Mouse (Mus musculus) R1 (cell line): ENCODE measurements around the gene Olfr221.
A peak's percentile ranks its signal among the peaks of the same experiment; 100 is the strongest.

ENCODE experiments used
- DNase-seq: peaks from one replicate; pipeline ENCODE4 v3.0.0-alpha.2; 2018; ENCODE audit warnings: low read depth, low spot score

The Olfr221 gene

DNA sequence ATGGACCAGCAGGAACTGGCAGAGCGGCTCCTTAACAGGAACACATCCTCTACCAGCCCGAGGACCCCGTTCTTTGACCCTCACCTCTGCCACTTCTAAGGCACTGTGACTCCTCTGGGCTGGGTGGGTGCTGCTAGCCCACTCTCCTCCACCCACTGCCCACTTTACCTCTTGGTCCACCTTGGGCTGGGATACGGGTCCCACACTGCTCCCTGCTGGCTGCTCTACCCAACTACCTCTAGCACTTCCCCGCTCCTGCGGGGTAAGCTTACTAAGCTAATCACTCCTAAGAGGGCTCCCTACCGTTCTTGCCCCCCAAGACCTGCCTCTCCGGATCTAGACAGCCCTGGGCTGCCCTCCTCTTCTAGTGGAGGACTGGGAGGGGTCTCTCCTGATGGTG, 36.0 kb downstream of the Olfr221 start:
- peak; percentile 68 for DNase-seq

DNA sequence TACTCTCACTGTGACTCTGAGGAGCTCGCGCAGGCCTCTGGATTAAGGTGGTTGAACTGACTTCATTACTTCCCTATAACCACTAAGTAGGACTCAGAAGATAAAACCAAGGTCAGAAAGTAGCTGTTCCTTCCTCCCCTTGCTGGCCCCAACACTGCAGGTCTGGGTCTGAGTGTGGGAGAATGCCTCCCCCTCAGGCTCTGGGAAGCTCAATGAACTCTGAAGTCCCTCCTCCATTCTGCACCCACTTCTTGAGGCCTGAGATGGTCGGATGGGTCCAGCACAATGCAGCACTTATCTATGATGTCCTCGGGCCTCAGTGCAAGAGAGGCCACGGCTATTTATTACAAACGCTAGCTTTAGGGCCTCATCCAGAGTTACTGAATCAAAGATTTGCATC, 36.6 kb downstream of the Olfr221 start:
- DNase-seq, result no peak

DNA sequence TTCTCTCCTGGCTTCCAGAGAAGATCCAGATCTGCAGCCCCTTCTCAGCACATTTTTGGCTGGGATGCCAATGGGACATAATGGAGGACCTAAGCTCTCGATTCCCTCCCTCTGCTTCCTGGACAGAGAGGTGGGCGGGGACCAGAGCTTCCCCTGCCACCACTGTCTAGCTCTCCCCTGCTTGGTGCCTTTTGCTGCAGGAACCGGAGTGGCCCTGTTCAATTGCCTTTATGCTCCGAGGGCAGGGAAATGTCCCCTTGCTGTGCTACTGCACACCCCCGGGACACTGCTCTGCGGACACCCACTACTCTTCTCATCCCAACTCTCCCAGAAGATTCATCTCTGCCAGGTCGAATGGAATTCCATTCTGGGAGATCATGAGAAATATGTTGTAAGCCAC, 37.1 kb downstream of the Olfr221 start:
- DNase-seq, result no peak

DNA sequence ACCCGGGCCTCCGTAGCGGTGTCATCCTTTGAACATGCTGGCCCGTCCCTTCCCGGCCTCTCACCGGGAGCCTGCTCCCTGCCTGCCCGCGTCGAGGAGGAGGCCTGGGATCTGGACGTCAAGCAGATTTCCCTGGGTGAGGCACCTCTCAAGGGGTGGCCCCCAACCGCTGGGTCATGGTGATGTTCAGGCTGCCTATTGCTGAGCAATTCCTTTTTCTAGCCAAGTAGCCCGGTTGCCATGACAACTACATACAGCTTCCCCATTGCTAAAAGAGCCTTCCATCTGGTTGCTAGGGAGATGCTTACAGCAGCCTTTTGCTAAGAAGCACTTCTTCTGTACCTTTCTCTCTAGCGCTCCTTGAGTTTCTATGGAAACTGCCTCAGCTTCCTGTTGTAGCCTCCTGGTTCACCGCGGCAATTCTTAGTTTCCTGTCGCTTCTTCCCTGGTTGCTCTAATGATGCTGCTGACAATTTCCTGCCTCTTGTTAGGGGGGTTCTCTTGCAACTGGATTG, 38.2 kb downstream of the Olfr221 start:
- peak; percentile 95 for DNase-seq

DNA sequence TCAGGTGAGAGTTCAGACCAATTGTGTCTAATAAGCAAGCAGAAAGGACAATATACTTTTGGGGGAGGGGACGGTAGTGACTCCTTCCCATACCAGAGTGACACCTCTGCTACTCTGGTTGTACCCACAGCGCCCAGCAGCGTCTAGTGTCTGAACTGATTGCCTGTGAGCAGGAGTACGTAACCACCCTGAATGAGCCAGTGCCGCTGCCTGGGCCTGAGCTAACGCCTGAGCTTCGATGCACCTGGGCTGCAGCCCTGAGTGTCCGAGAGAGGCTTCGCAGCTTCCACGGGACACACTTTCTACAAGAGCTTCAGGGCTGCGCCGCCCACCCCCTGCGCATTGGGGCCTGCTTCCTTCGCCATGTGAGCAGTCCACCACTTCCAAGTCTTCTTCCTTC, 44.8 kb downstream of the Olfr221 start:
- peak; percentile 46 for DNase-seq

DNA sequence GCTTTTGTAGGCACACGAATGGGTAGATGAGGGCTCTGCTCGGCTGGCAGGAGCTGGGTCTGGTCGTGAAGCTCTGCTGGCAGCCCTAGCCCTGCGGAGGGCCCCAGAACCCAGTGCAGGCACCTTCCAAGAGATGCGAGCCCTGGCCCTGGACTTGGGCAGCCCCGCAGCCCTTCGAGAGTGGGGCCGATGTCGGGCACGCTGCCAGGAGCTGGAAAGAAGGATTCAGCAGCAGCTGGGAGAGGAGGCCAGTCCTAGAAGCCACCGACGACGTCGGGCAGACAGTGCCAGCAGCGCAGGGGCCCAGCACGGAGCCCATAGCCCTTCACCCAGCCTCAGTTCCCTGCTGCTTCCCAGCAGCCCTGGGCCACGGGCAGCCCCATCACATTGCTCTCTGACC, 45.4 kb downstream of the Olfr221 start:
- DNase-seq, result no peak

DNA sequence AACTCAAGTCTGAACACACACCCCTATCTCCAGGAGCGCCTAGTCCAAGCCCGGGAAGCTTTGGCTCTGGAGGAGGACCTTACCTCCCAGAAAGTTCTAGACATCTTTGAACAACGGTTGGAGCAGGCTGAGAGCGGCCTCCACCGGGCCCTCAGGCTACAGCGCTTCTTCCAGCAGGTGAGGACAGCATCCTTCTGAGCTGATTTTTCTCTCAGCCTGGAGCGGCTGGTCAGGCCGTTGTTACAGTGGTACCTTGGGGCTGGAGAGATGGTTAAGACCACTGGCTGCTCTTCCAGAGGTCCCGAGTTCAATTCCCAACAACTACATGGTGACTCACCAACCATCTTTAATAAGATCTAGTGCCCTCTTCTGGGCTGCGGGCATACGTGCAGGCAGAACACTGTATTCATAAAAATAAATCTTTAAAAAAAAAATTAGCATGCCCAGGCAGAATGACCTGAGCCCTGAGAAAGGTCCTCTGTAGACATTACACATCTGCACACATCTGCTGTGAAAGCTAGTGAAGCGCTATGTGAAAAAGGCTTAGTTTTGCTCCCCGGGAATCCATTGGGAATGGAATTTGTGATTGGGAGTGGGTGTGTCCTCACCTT, 45.9 kb downstream of the Olfr221 start:
- DNase-seq, result peak; percentile 59

DNA sequence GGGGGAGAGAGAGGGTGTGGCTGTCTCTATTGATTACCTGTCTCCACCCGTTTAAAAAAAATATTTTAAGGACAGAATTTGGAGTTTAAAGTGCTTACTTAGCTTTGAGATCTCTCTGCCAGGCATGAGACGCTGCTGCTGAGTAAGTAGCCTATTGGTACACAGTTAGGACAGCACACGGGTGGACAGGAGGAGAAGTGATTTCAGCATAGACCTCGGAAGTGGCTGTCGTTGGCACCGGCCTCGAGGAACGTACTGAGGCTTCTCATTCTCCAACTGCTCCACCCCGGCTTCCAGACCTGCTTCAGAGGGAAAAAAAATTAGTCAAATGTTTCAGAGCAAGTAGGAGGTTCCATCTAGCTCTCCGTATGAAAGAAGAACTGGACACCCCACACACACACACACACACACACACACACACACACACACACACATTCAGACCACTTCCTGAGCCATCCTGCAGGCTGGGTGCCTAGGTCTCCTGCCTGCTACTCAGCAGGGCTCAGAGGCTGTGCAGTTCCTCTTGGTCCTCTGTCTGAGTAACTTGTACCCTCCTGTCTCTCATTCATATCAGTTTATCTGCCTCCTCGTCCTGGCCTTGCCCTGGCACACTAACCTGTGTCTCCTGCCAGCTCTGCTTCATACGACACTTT, 46.9 kb downstream of the Olfr221 start:
- DNase-seq, result no peak

DNA sequence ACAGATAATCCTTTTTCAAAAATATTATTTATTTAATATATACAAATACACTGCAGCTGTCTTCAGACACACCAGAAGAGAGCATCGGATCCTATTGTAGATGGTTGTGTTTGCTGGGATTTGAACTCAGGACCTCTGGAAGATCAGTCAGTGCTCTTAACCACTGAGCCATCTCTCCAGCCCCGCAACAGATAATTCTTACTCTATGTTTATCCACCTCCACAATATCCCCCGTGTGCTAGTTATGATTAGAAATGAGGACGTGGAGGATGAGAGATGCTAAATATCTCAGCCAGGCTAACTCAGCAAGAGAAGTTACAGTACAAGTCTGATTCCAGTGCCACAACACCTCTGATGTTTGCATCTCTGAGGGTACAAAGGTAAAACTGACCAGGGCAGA, 47.8 kb downstream of the Olfr221 start:
- DNase-seq, result no peak

DNA sequence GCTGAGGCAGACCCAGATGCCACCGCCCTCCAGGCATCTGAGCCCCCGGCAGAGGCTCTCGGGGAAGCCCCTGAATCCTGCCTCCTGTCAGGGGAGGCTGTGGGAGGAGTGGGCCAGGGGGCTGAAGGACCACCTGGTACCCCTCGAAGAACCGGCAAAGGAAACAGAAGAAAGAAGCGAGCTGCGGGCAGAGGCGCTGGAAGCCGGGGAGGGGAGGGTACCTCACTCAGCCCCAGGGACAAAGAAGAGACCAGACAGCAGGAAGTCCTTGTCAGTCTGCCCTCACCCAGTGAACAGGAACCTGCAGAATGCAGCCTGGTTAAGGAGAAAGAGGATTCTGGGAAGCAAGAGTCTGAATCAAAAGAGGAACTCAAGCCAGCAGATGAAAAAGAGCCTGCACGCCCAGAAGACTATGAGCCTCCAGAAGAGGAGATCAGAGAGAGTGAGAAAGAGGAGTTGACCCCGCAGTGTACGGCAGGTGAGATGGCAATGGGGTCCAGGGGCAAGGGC, 52.7 kb downstream of the Olfr221 start:
- peak; percentile 2 for DNase-seq

DNA sequence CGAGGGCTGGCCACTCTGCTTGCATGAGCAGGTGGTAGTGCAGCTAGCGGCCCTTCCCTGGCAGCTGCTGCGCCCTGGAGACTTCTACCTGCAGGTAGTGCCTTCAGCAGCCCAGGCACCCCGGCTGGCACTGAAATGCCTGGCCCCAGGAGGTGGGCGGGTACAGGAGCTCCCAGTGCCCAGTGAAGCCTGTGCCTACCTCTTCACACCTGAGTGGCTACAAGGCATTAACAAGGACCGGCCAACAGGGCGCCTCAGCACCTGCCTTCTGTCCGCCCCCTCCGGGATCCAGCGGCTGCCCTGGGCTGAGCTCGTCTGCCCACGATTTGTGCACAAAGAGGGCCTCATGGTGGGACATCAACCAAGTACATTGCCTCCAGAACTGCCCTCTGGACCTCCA, 53.5 kb downstream of the Olfr221 start:
- DNase-seq, result peak; percentile 3

DNA sequence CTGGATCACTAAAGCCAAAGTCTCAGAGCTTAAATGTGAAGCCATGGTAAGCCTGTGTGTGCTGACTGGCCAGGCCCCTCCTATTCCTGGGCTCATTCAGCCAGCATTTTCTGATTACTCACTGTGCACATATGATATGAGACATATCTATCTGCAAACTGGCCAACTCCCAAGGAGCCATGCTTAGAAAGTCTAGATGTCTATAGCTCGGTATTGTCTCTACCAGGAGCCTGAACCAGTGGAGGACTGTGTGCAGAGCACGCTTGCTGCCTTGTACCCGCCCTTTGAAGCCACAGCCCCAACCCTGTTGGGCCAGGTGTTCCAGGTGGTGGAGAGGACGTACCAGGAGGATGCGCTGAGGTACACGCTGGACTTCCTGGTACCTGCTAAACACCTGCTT, 55.1 kb downstream of the Olfr221 start:
- peak; percentile 0 for DNase-seq

DNA sequence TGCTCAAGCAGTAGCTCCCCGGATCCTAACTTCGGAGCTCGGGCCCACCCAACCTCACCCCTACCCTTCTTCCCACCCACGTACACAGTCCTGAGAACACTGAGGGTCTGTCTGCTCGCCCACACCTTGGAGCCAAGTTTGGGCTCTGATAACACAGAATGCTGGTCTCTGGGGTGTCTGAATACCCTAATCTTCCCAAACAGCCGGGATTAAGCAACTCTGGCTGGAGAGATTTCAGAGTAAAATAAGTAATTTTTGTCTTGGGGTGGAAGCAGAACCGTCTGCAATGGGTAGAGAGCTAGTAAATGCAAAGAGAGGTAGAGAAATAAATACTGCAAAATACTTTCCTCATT, 56.1 kb downstream of the Olfr221 start:
- no peak for DNase-seq

DNA sequence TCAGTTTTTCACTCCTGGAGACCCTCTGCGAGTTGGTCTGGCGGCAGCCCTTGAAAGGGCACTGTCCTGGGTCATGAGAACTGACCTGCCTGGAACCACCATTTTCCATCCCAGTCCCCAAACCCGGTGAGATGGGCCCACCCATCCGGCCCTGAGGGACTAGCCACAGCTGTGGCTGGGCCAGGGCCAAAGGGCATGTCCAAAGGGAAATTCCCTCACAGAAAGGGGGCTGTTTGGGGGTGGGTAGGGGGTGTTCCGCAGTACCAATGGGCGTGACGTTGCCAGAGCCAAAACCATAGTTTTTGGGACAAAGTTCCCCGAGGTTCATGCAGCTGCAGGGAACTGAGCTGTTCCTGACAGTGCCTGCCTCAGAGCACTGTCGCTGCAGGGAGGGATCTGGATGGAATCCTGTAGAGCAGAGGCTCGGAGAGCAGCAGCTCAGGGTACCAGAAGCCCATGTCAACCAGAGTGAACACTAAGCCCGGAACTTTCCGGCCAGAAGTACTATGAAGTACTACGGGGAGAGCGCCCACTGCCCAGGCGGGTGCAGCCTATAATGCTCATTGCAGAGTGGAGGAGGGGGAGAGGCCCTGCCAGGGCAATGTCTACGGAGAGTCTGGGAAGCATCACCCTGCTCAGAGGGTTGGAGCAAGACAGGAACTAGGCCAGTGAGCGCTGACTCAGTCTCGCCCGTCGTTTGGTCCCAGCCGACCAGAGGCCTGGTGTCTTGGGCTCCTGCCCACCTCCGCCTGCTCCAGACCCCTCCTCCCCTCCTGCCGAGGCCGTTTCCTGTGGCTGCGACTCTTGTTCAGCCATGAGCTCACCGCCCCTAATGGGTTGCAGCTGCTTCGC, 56.7 kb downstream of the Olfr221 start:
- peak; percentile 59 for DNase-seq

DNA sequence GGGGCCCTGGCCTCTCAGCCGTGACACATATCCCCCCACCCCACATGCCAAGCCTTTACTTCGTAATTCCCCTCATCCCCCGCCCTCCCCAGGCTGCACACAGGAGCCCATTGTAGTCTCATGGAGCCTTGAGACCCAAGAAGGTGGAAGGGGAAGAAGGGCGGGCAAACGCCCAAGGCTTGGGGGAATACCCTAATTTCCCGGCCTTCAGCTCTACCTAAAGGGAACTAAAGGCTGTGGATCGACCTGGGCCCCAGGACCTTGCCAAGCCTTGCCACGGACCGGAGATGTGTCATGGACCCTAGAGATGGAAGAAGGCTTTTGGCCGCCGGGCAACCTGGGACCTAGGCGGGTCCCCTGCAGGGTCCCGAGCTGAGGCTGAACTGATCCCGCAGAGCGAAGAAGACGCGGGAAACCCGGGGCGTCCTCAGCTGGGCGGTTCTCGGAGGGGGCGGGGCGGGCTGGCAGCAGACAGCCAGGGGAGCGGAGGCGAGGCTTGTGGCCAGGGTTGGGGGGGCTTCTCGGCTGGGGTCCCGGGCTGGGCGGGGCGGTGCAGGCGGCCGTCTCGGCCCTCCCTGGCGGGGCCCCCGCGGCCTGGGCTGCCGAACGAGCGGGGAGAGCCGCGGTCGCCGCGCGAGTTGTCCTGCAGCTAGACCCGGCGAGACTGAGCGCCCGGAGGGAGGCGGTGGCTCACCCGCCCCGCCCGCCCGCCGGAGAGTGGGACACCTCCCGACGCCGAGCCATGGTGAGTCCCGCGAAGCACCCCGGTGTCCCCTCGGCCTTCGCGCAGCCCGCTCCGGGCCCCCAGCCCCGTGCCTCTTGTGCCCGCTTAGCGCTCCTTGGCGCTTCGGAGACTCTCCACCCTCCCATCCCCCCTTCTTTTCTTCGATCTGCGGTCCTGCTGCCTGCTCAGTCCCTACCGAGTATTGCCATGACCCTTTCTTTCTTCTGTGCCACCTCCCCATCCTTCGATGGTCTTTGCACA, 57.7 kb downstream of the Olfr221 start, which contains the start of gene Arhgef40:
TSS of gene Arhgef40 (plus strand) at position 473 of the 985 bp plus-strand sequence.
- peak; percentile 51 for DNase-seq
